13 mouse cellular contexts compared by ENCODE assay signal in the genomic region with DNA sequence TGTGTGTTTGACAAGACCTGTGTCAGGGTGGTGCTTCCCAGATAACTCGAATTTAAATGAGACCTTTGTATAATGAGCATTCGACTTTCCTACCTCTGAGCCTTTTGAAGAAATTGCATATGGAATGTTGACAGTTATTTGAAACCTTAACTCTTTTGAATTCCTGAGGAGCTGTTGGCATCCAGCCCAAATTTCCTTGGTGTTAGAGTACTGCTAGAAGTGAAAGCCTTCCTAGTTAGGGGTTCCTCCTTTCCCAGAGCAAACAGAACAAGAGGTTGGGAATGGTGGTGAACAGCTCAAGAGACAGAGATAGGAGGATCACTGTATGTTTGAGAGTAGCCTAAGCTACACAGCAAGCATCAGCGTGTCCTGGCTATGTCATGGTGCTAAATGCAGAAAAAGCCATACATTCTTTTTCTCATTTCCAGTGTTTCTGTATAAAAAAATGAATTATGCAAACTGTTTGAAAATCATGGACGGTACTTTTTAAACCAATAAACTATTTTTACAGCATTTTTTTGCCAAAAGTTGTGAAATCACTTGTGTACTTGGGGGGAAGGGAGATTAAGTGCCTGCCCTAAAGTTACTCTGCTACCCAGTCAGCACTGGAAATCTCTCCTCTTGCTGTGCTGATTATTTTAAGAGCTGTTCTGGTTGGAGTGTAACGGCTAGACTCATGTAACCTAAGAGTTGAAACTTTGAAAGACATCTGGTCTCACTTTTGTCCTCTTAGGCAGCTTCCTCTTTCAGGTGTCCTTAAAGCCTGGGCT. TPM values are rescaled to one million over a fixed set of nuclear protein-coding genes. Genes with fewer than 3 reads are reported as not detected.
DNase-seq lines count a peak whose midpoint lies in the region; ATAC-seq lines count a peak whose summit lies in the region.
"Had no signal": no experiment of that assay in that cellular context is flagged by ENCODE, and none has a peak within 500 bp of the region (broad histone marks: within the 10 kb centered on the region; RNA-seq: fewer than 3 reads in every experiment).

No protein-coding gene starts in this region.

- H3K4me3 ChIP-seq in heart, embryonic 12.5 days: no peak overlapping the region
- no peak overlapping the region for H3K4me3 ChIP-seq in heart, embryonic 10.5 days
- no peak overlapping the region for H3K4me3 ChIP-seq in limb, embryonic 11.5 days (ENCODE audit: low read depth, low read length)
- H3K4me3 ChIP-seq in limb, embryonic 10.5 days: no peak overlapping the region
- H3K4me3 ChIP-seq in liver, embryonic 12.5 days: no peak overlapping the region
- H3K4me3 ChIP-seq: hindbrain, embryonic 15.5 days; megakaryocyte, embryonic 14.5 days; myocyte had no signal

- no peaks in the 10 kb centered on the region for H3K9me3 ChIP-seq in heart, embryonic 12.5 days (replicated peaks)
- no peaks in the 10 kb centered on the region for H3K9me3 ChIP-seq in heart, embryonic 10.5 days
- H3K9me3 ChIP-seq in limb, embryonic 11.5 days (ENCODE audit: control insufficient read depth, low read length): no peaks in the 10 kb centered on the region
- H3K9me3 ChIP-seq in limb, embryonic 10.5 days (replicated peaks): no peaks in the 10 kb centered on the region
- H3K9me3 ChIP-seq in liver, embryonic 12.5 days (replicated peaks): no peaks in the 10 kb centered on the region
- H3K9me3 ChIP-seq: hindbrain, embryonic 15.5 days; megakaryocyte, embryonic 14.5 days had no signal

- 0 out of 2 replicates have a peak overlapping the region, but pooled peaks have one; percentile 35 for H3K27ac ChIP-seq in heart, embryonic 12.5 days (ENCODE audit: poor library complexity, severe bottlenecking)
- no peak overlapping the region for H3K27ac ChIP-seq in heart, embryonic 10.5 days
- H3K27ac ChIP-seq in limb, embryonic 11.5 days (replicated peaks; ENCODE audit: low read depth, low read length): peak overlapping the region; percentile 52; the same call in 1 of the 2 replicates
- no peak overlapping the region for H3K27ac ChIP-seq in limb, embryonic 10.5 days
- H3K27ac ChIP-seq in liver, embryonic 12.5 days: peak overlapping the region; percentile 18
- H3K27ac ChIP-seq: hindbrain, embryonic 15.5 days had no signal

- DNase-seq in heart, embryonic 10.5 days (ENCODE audit: low spot score): no peak
- no peak for DNase-seq in limb, embryonic 11.5 days (ENCODE audit: low spot score)
- DNase-seq in limb, embryonic 10.5 days (ENCODE audit: low spot score): no peak
- peak; percentile 67 for DNase-seq in lung, postnatal 25 days (ENCODE audit: low spot score)
- DNase-seq in left cerebral cortex, postnatal 4 days: no peak
- no peak for DNase-seq in adrenal gland, postnatal 25 days
- DNase-seq: cerebellum, adult 9-11 months had no signal

- ATAC-seq in heart, embryonic 12.5 days (ENCODE audit: insufficient number of reproducible peaks, low FRiP score): no peak
- ATAC-seq in limb, embryonic 11.5 days (ENCODE audit: insufficient number of reproducible peaks, low FRiP score, low TSS enrichment, low read depth): no peak
- ATAC-seq in liver, embryonic 12.5 days: no peak
- ATAC-seq: CD4-positive, CD25-positive, alpha-beta regulatory T cell, adult 4 months had no signal

- WGBS in heart, embryonic 12.5 days: 61% methylated on average over 5 of the region's 5 CpGs
- 70% methylated on average over 5 of the region's 5 CpGs for WGBS in heart, embryonic 10.5 days
- WGBS in limb, embryonic 11.5 days: 65% methylated on average over 5 of the region's 5 CpGs
- WGBS in limb, embryonic 10.5 days: 68% methylated on average over 5 of the region's 5 CpGs
- 63% methylated on average over 5 of the region's 5 CpGs for WGBS in liver, embryonic 12.5 days (ENCODE audit: insufficient replicate concordance)

- H3K36me3 ChIP-seq in heart, embryonic 12.5 days: peaks cover 30% of the 10 kb centered on the region
- H3K36me3 ChIP-seq in heart, embryonic 10.5 days: peaks cover 35% of the 10 kb centered on the region
- peaks cover 4% of the 10 kb centered on the region for H3K36me3 ChIP-seq in limb, embryonic 11.5 days (ENCODE audit: control insufficient read depth, insufficient read depth, low read length)
- H3K36me3 ChIP-seq in limb, embryonic 10.5 days: peaks cover 42% of the 10 kb centered on the region
- H3K36me3 ChIP-seq in liver, embryonic 12.5 days: peaks cover 50% of the 10 kb centered on the region

- H3K27me3 ChIP-seq in heart, embryonic 12.5 days (replicated peaks): no peaks in the 10 kb centered on the region
- no peaks in the 10 kb centered on the region for H3K27me3 ChIP-seq in heart, embryonic 10.5 days (ENCODE audit: insufficient read depth, poor library complexity, severe bottlenecking)
- no peaks in the 10 kb centered on the region for H3K27me3 ChIP-seq in limb, embryonic 11.5 days (ENCODE audit: control insufficient read depth, insufficient read depth, low read length)
- no peaks in the 10 kb centered on the region for H3K27me3 ChIP-seq in limb, embryonic 10.5 days (ENCODE audit: low read depth, poor library complexity, severe bottlenecking)
- H3K27me3 ChIP-seq in liver, embryonic 12.5 days (replicated peaks): peaks cover 44% of the 10 kb centered on the region
- H3K27me3 ChIP-seq: hindbrain, embryonic 15.5 days; megakaryocyte, embryonic 14.5 days had no signal

- intact Hi-C loops in left cerebral cortex, postnatal 4 days (cut with DNase I): no loop called here

- peaks cover 67% of the 10 kb centered on the region for H3K4me1 ChIP-seq in heart, embryonic 12.5 days (replicated peaks)
- peaks cover 54% of the 10 kb centered on the region for H3K4me1 ChIP-seq in heart, embryonic 10.5 days
- peaks cover 12% of the 10 kb centered on the region for H3K4me1 ChIP-seq in limb, embryonic 11.5 days (ENCODE audit: control insufficient read depth, insufficient read depth, low read length)
- H3K4me1 ChIP-seq in limb, embryonic 10.5 days: peaks cover 55% of the 10 kb centered on the region
- H3K4me1 ChIP-seq in liver, embryonic 12.5 days: peaks cover 85% of the 10 kb centered on the region

- no peak overlapping the region for H3K4me2 ChIP-seq in heart, embryonic 12.5 days
- H3K4me2 ChIP-seq in limb, embryonic 11.5 days (ENCODE audit: low read depth, severe bottlenecking): no peak overlapping the region
- no peak overlapping the region for H3K4me2 ChIP-seq in liver, embryonic 12.5 days
- H3K4me2 ChIP-seq: hindbrain, embryonic 15.5 days had no signal

- no peak overlapping the region for H3K9ac ChIP-seq in heart, embryonic 12.5 days
- H3K9ac ChIP-seq in limb, embryonic 11.5 days (ENCODE audit: low read length): no peak overlapping the region
- no peak overlapping the region for H3K9ac ChIP-seq in liver, embryonic 12.5 days
- H3K9ac ChIP-seq: hindbrain, embryonic 15.5 days had no signal

RNA-seq across cellular contexts. Expression of a gene that starts 2.4 kb away (rescaled TPM):
- 13.3 and 13.5 TPM in 2 replicates for polyA plus RNA-seq in heart, embryonic 12.5 days (2016; fragmentation: Nextera tagmentation; extraction: Ambion mirVana)
- 15.7 and 24.9 TPM in 2 replicates for polyA plus RNA-seq in heart, embryonic 10.5 days (2016; fragmentation: Nextera tagmentation; extraction: Ambion mirVana)
- 10.7 and 10.8 TPM in 2 replicates for polyA plus RNA-seq in limb, embryonic 11.5 days (2014; fragmentation: Nextera tagmentation; extraction: Ambion mirVana)
- 9.9 and 10.3 TPM in 2 replicates for polyA plus RNA-seq in limb, embryonic 10.5 days (2016; fragmentation: Nextera tagmentation; extraction: Ambion mirVana)
- 32.2 and 33.1 TPM in 2 replicates for polyA plus RNA-seq in liver, embryonic 12.5 days (2016; fragmentation: Nextera tagmentation; extraction: Ambion mirVana)
- total RNA-seq in left cerebral cortex, postnatal 4 days (2021): 10 to 100 TPM; 28.5 to 32.2 TPM
- total RNA-seq in adrenal gland, postnatal 25 days (2021): 20.7 and 23.2 TPM in 2 replicates

RNA-seq across cellular contexts. Expression of a gene that starts 5.7 kb away (rescaled TPM):
- polyA plus RNA-seq in heart, embryonic 12.5 days (2016; fragmentation: Nextera tagmentation; extraction: Ambion mirVana): 17.2 and 19.9 TPM in 2 replicates
- 17.3 and 24.9 TPM in 2 replicates for polyA plus RNA-seq in heart, embryonic 10.5 days (2016; fragmentation: Nextera tagmentation; extraction: Ambion mirVana)
- 20.2 and 20.6 TPM in 2 replicates for polyA plus RNA-seq in limb, embryonic 11.5 days (2014; fragmentation: Nextera tagmentation; extraction: Ambion mirVana)
- polyA plus RNA-seq in limb, embryonic 10.5 days (2016; fragmentation: Nextera tagmentation; extraction: Ambion mirVana): 24.3 and 27.3 TPM in 2 replicates
- 17.5 and 17.8 TPM in 2 replicates for polyA plus RNA-seq in liver, embryonic 12.5 days (2016; fragmentation: Nextera tagmentation; extraction: Ambion mirVana)
- 10 to 100 TPM; 17.2 to 19.3 TPM for total RNA-seq in left cerebral cortex, postnatal 4 days (2021)
- 35.5 and 38.8 TPM in 2 replicates for total RNA-seq in adrenal gland, postnatal 25 days (2021)

RNA-seq across cellular contexts. Expression of a gene that starts 7.8 kb away (rescaled TPM):
- polyA plus RNA-seq in heart, embryonic 12.5 days (2016; fragmentation: Nextera tagmentation; extraction: Ambion mirVana): 36.0 and 39.7 TPM in 2 replicates
- polyA plus RNA-seq in heart, embryonic 10.5 days (2016; fragmentation: Nextera tagmentation; extraction: Ambion mirVana): 43.5 and 53.9 TPM in 2 replicates
- polyA plus RNA-seq in limb, embryonic 11.5 days (2014; fragmentation: Nextera tagmentation; extraction: Ambion mirVana): 98.7 and 101 TPM in 2 replicates
- polyA plus RNA-seq in limb, embryonic 10.5 days (2016; fragmentation: Nextera tagmentation; extraction: Ambion mirVana): 78.1 and 88.8 TPM in 2 replicates
- 68.0 and 72.6 TPM in 2 replicates for polyA plus RNA-seq in liver, embryonic 12.5 days (2016; fragmentation: Nextera tagmentation; extraction: Ambion mirVana)
- 10 to 100 TPM; 36.2 to 37.1 TPM for total RNA-seq in left cerebral cortex, postnatal 4 days (2021)
- total RNA-seq in adrenal gland, postnatal 25 days (2021): 29.2 and 30.1 TPM in 2 replicates

RNA-seq across cellular contexts. Expression of a gene that starts 13.9 kb away (rescaled TPM):
- 90.0 and 92.9 TPM in 2 replicates for polyA plus RNA-seq in heart, embryonic 12.5 days (2016; fragmentation: Nextera tagmentation; extraction: Ambion mirVana)
- polyA plus RNA-seq in heart, embryonic 10.5 days (2016; fragmentation: Nextera tagmentation; extraction: Ambion mirVana): 119 and 127 TPM in 2 replicates
- polyA plus RNA-seq in limb, embryonic 11.5 days (2014; fragmentation: Nextera tagmentation; extraction: Ambion mirVana): 92.1 and 96.0 TPM in 2 replicates
- polyA plus RNA-seq in limb, embryonic 10.5 days (2016; fragmentation: Nextera tagmentation; extraction: Ambion mirVana): 109 TPM in 2 replicates
- 80.0 and 83.0 TPM in 2 replicates for polyA plus RNA-seq in liver, embryonic 12.5 days (2016; fragmentation: Nextera tagmentation; extraction: Ambion mirVana)
- 10 to 100 TPM; 56.5 to 57.0 TPM for total RNA-seq in left cerebral cortex, postnatal 4 days (2021)
- 368 and 473 TPM in 2 replicates for total RNA-seq in adrenal gland, postnatal 25 days (2021)

RNA-seq across cellular contexts. Expression of a gene that starts 27.4 kb away (rescaled TPM):
- polyA plus RNA-seq in heart, embryonic 12.5 days (2016; fragmentation: Nextera tagmentation; extraction: Ambion mirVana): 48.3 and 52.1 TPM in 2 replicates
- polyA plus RNA-seq in heart, embryonic 10.5 days (2016; fragmentation: Nextera tagmentation; extraction: Ambion mirVana): 40.5 and 44.7 TPM in 2 replicates
- 15.2 and 17.0 TPM in 2 replicates for polyA plus RNA-seq in limb, embryonic 11.5 days (2014; fragmentation: Nextera tagmentation; extraction: Ambion mirVana)
- 19.1 and 19.7 TPM in 2 replicates for polyA plus RNA-seq in limb, embryonic 10.5 days (2016; fragmentation: Nextera tagmentation; extraction: Ambion mirVana)
- polyA plus RNA-seq in liver, embryonic 12.5 days (2016; fragmentation: Nextera tagmentation; extraction: Ambion mirVana): 105 and 109 TPM in 2 replicates
- total RNA-seq in left cerebral cortex, postnatal 4 days (2021): 1 to 10 TPM; 5.9 to 8.4 TPM
- total RNA-seq in adrenal gland, postnatal 25 days (2021): 35.2 and 51.8 TPM in 2 replicates

Comparison
In these comparisons a context has a peak if more than half of its experiments do, and no peak if none do; other contexts are left out.
1. H3K27ac ChIP-seq: peak in heart, embryonic 12.5 days (single experiment), limb, embryonic 11.5 days (single experiment) and liver, embryonic 12.5 days (single experiment); none in heart, embryonic 10.5 days (single experiment) and limb, embryonic 10.5 days (single experiment).